Mouse (Mus musculus): ENCODE results near the gene Slc50a1.

GRCm38 (mm10) chr3:89314340-89314739 is 44.0 kb upstream of the Slc50a1 start:
- TF ChIP-seq CTCF (IDR thresholded peaks at IDR 0.05; ENCODE audit: borderline replicate concordance, insufficient read depth, low read length) = no peak
- no peak for TF ChIP-seq POLR2A (IDR thresholded peaks at IDR 0.05; ENCODE audit: low read depth, low read length)
